Mouse (Mus musculus): ENCODE data around the gene Ak4. TPM values are rescaled to one million over a fixed set of nuclear protein-coding genes. Genes with fewer than 3 reads are reported as not detected.

Ak4 gene
- 0.76 TPM for polyA plus RNA-seq (2017; shearing (Covaris generic))

GRCm38 (mm10) chr4:101419151-101419910 lies at the start of gene Ak4:
Gene Ak4, plus strand, starts transcription at chr4:101419277.

GRCm38 (mm10) chr4:101496534-101497237 lies 77.6 kb downstream of the Ak4 start, which contains the start of gene Dnajc6:
Gene Dnajc6, plus strand, starts transcription at chr4:101496648.

Other genes with a start within 250 kb of the Ak4 start
- gene Jak1, start 154.0 kb upstream of the Ak4 start, polyA plus RNA-seq (2017; shearing (Covaris generic)), result 639 TPM
- gene Dnajc6, start 77.4 kb downstream of the Ak4 start, polyA plus RNA-seq (2017; shearing (Covaris generic)), result 1.4 TPM
- 36.1 TPM for gene Leprot, start 228.4 kb downstream of the Ak4 start, polyA plus RNA-seq (2017; shearing (Covaris generic))